Mouse (Mus musculus) ovary, postnatal 36 days (tissue): ENCODE data around the gene BC030867.

Experiments used
- DNase-seq: peaks from one replicate; pipeline ENCODE4 v3.0.0; 2022; ENCODE audit warnings: low spot score, mixed read lengths

Gene BC030867

DNA sequence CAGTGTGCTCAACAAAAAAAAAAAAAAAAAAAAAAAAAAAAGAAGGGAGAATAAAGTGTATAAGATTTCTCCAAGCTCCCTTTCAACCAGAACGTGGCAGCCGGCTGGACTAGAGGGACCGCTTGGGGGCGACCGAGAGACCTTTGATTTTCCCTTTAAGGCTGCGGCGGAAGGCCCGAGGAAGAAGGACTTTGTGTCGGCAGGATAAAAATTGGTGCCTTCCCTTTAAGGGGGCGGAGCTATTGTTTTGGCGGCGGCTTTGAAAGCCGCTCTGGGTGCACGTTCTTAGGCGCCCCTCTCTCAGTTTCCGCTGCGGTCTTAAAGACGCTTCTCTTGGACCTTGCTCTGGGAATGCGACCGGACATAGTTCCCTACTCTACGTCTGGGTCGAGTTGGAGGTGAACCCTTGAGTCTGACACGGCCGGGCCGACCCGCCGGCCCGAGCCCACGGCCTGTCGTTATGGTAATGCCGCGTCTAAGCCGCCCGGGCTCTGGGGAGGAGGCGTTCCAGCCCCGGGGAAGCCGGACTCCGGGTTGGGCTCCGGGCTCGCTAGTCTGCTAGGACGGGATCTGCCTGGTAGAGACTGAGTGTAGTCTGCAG is at the start of gene BC030867:
TSS of gene BC030867 (plus strand) at position 253 of the 601 bp plus-strand sequence.
- DNase-seq = peak; percentile 88

DNA sequence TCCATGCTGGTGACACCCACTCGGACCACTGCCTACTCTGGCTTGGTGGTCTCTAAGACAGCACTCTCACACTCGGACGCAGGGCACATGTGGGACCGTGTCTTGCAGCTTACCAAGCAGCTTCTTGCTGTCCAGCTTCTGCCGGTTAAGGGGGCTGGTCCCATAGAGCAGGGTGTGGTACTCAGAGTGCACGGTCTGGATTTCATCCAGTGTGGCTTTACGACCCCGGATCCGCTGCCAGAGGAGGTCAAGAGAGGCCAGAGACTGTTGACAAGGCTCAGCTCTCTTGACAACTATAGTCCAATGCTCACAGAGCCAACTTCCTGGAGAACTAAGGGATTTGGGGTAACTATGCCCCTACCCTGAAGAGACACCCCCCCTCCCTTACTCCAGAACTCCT is 48.8 kb upstream of the BC030867 start:
- no peak for DNase-seq

DNA sequence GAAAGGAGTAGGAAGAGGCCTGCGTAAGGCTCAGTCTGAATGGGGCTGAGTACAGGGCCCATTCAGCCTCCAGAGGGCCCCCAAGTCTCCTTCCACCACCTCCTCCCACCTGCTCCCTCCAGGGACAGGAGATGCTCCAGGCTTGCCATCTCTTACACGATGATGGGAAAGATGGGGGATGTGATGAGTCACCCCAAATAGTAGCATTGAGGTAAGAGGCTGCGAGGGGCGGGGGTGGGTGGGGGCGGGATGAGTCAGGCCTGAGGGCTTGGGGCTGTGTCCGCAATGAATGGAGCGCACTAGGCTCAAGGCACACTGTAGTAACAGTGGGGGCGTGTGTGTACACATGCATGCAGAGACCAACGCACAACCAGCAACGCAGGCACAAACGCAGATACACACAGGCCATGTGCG is 47.3 kb upstream of the BC030867 start:
- no peak for DNase-seq

DNA sequence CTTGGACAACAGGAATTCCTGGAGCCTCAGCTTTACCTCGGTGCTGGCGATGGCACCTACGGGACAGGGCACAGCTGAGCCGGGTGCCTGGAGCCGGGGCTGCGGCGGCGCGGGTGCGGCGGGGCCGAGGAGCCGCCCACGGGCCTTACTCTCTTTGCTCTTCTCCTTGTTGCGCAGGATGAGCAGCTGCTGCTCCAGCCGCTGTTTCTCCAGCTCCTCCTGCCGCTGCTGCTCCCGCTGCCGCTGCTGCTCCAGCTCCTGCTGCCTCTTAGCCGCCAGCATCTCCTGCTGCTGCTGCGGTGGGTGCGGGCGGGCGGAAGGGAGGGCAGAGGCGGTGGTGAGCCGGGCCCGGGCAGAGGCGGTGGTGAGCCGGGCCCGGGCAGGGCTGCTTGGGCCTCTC is 42.2 kb upstream of the BC030867 start:
- DNase-seq = no peak

DNA sequence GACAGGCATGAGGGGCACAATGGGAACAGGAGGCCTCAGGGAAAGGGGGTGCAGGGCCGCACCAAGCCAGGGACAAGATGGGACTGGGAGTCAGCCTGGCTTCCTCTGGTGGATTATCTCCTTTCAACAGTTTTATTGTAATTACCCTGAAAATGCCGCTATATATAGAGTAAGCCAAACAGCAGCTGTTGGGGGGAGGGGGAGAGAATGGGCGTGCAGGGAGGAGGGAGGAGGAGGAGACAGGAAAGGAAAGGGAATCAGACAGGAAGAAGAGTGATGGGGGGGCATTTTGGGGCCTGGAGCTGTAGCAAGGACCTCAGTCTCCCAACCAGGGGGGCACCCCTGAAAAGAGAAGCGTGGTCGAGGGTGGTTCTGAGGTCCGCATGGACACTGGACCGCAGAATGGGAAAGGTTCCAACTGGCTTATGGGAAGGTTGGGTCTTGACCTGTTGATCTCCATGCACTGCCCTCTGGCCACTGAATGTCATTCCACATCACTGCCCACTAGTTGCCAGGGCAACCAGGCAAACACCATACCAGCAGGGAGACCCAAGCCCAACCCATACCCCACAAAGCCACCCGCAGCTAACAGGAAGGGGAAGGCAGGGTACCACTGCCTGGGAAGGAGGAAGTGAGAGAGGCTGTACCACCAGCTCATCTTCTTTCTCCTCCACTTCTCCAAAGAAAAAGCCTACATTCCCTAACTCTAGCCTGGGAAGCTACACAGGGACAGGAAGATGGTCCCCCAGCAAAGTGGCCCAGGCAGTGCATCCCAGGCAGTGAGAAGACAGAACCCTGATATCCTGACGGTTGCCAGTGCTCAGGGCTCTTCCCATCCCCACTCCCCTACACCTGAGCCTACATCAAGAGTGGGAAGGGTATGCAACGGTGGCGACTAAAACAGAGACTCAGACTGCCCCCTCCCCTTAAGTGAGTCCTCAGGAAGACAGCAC is 40.6 kb upstream of the BC030867 start:
- no peak for DNase-seq

DNA sequence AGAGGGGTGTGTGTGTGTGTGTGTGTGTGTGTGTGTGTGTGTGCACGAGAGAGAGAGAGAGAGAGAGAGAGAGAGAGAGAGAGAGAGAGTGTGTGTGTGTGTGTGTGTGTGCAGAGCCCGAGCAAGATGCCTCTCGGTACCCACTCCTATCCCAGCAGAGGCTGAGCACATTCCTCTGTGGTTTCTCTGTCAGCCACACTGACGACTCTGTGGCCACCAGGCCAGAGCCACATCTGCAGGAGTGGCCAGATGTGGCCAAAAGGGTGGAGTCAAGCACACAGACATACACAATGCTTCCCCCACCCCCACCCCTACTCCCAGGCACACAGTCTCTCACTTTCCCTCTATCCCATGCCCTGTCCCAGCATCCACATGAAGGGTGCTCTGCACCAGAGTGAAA is 39.8 kb upstream of the BC030867 start:
- DNase-seq = no peak

DNA sequence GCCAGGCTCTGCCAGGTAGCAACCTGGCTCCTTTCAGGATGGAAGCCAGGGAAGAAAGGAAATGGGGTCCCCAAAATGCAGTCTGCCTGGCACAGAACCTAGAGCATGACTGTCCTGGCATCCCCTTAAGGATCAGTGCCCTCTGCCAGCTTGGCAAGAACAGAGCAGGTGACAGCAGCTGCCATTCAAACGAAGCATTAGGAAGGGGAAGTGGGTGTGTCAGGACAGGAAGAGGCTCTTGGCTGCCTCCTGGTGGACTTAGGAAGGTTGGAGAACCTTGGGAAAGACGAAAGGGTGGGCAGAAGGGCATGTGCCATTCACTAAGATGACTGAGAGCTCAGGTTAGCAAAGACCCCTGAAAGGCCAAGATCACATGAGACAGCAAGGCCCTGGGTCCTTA is 38.9 kb upstream of the BC030867 start:
- no peak for DNase-seq

DNA sequence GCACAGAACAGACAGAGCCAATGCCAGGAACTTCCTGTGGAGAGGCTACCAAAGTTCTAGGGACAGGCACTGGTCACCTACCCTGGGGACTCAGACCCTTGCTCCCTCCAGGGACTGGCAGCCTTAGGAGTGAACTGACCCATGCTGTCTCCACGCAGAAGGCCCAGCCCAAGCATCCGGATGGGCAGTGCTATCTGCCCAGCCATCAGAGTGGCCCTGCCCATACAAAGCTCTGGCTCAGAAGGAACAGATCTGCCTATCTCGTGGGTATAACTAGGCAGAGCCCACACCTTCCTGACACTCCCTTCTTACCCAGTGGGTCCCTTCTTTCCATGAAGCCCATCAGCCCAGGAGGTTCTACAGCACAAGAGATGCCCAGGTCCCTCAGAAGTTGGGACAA is 38.5 kb upstream of the BC030867 start:
- no peak for DNase-seq

DNA sequence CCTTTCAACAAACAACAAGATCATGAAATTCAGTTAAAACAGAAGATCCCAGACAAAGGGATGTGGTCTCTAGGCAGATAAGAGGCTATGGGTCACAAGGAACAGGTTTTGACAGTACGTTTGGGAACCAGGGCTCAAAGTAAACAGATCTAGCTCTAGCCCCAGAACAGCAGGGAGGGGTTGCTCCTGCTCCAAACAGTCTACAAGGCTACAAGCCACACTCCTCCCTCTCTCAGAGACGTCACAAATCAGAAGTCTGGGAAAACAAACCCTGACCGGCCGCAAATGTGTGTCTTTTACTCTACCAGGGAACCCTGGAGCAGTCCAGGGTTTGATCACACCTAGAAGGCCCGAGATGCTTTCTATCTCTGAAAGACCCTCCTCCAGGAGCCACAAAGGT is 37.7 kb upstream of the BC030867 start:
- no peak for DNase-seq

DNA sequence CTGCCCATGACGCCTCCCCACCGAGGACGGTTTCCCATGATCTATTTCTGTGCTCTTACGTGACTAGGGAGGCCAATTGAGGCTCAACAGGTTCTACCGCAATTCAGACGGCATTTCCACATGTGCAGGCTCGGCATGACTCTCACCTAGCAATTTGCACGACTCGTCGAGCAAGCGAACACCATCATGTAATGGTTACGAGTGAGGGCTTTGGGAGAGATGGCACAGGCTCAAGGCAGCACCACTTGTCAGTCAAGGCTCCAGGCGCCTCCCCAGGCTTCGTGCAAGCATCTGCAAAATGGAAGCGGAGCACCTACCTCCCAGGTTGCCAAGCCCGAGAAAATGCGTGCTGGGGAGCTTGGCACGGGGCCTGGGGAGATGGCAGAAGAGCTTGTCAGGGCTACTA is 36.7 kb upstream of the BC030867 start:
- no peak for DNase-seq

DNA sequence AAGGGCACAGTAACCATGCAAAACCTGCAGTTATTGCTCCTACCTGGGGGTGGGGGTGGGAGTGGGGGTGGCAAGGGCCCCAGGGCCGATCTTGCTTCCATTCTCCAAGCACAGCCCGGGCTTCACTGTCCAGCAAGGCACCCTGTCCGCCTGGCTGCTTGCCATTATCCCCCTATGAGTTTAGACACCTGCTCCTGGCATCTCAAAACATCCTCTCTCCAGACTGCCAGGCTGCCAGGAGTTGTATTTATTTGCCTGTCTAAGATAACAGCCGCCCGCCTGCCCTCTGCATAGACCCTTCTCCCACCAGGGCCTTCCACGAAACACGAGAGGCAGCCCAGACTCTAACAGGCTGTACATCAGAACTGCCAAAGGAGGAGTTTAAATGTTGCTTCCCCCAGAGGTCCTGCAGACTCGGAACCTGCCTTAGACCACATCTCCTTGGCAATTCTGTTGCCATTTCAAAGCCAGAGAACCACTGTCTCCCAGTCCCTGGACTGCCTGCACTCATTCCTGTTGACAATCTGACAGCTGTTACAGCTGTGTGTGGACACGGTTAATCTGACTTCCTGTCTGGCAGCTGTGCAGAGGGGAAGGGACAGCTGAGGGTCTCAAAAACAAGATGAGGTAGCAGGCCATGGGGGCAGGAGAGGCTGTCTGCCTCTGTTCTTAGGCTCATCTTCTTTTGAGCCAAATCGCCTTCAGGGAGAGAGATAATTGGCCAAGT is 34.1 kb upstream of the BC030867 start:
- DNase-seq = no peak

DNA sequence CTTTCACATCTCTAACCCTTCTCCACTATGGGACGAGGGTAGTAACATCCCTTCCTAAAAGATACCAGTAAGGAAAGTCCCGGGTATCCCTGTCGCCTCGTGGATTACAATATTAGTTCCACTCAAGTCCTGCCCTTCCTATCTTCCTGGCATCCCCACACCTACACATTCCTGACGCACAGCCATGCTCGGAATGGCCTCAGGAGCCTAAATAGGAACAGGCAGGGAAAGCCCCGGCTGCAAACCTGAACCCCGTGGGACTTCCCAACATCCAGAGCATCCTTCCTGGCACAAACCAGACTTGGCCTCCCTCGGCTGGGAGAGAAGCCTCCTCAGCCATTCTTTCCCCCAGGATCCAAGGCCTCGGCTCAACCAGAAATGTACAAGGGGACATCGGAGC is 33.2 kb upstream of the BC030867 start:
- DNase-seq = no peak

DNA sequence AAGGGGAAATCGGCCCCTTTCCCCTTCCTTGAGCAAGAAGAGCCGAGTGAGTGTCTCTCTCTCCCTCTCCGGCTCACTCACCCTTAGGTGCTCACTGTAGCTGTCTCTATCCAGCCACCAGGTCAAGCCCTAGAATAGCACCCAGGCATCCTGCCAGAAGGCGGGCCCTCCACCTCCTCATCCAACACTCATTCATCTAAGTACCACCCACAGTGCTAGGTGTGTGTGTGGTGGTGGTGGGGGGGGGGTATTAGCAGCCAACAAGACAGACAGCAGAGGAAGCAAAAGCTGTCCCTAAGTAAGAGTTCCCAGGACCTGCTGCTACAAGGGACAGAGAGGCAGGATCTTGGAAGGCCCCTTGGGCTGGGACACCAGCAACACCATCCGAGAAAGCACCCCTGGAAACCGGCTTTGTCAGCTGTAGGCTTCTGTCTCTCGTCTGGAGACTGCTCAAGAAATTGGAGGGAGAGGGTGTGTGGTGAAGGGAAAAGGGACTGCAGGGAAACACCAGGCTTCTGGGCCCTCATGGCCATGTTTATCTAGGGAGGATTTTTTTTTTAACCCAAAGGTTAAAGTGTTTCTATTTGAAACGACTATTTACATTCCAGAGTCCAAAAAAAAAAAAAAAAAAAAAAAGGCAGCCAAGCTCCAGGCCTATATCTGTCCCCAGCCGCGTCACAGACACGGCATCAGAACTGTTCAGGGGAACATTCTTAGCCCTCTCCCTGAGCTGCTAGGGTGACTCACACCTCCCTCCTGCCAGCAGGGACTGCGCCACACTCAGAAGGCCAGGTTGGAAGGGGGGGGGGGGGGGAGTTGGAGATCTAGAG is 32.4 kb upstream of the BC030867 start:
- DNase-seq = peak; percentile 49

DNA sequence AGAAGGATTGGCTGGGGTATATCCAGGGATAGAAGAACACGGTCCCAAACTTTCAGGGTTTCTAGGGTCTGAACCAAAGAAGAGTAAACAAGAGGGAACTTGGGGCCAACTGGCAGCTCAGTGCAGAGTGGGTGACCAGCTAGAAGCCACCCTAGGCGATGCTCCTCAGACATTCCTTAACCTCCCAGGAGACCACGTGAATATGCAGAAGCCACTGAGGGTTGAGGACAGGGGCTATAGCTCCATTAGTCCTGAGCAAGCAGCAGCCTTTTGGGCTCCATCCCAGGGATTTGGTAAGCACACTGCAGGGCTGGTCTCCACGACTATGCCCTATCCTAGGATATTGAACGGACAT is 31.8 kb upstream of the BC030867 start:
- no peak for DNase-seq

DNA sequence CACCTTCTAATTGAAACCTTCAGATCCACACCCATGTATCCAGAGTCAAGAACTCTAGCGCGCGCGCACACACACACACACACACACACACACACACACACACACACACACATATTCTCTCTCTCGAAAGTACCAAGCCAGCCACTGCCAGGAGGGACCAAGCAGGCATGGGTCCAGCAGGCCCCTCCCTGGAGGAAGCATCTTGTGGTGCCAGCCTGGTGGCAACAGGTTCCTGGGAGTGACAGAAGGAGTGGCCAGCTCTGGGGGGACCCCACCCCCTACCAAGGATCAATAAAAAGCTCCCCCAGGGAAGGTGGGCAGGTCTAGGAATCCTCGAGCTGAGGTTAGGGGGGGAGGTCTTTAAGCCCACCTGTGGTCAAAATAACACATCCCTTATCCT is 31.3 kb upstream of the BC030867 start:
- DNase-seq = no peak

DNA sequence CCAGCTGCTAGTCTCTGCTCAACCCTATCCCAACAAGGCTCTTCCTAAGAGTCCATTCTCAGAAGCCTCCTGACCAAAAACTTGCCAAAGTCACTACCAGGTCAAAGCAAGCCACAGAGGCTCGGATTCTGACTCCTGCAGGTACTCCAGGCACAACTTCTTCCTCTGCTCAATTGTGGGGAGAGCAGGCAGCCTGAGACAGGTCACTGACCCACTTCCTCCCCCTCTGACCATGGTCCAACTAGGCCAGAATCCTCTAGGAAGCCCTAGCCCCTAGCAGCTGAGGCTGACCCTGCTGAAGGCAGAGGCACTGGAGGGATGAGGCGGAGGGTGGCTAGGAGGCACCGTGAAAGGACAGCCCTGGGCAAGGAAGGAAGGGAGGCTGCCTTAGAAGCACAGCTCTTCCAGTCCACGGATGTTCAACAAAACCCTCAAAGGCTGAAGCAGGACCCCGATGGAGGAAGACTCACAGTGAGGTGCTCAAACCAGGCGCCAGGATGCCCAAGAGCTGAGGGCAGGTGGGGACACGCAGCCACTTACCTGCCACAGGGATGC is 30.7 kb upstream of the BC030867 start:
- no peak for DNase-seq

DNA sequence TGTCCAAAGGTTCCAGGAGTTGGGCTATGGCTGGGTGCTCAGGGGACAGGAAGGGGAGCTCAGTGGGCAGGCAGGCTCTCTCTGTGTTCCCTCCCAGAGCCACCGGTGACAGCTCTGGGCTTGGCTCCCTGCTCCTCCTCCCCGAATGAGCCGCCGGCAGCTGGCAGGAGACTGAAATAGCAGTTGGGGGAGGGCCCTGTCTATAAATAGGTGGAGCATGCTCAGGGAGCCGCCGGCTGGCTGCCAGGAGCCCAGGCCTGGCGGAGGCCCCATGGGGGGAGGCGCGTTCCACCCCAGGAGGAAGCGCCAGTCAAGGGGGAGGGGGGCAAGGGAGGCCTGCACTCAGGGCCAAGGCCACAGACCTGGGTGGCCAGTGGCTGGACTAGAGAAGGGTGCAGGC is 29.9 kb upstream of the BC030867 start:
- DNase-seq = peak; percentile 94

DNA sequence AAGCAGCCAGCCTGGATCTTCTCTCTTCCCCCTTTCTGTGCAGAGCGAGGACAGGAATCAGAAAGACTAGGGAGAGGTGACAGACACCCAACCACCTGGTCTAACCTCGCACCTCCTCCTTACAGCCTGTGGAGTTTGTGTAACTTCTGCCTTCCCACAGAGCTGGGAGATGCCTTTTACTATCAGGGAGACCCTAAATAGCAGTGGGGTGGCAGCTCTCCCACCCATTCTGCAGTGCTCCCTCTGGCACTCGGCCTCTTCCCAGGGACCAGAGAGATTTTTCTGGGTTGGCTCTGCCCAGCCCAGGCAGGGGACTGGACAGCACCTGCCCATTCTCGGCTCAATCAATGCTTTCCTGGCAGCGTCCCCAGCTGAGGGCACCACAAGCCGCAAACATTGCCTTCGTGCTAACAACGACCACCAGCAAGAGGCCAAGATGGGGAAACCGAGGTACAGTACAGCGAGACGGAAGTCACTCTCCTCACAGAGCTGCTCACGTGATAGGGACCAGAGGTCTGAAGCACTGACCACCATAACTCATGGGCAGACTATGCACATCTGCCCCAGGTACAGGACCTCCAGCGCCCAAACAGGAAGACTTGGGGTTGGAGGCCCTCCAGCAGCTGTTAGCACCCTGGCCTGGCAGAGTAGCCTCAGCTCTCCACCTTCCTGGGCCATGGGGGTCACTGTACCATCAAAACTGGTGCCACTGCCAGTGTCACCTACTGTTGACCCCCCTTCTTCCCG is 29.3 kb upstream of the BC030867 start:
- DNase-seq = no peak

DNA sequence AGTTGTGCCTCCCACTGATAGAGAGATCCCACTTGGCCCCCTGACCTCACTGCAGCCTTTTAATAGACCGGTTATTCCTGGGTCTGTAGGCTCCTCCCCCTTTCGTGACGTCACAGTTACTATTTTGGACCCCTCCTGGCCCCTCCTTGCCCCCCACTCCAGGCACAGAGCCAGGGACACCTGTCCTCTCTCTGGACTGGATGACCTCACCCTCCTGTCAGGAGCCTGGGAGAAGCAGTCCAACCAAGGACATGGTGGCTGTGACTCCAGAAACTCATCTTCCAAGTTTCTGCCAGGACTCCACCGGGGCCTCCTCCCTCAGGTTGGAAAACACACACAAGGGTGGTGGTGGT is 28.7 kb upstream of the BC030867 start:
- no peak for DNase-seq

DNA sequence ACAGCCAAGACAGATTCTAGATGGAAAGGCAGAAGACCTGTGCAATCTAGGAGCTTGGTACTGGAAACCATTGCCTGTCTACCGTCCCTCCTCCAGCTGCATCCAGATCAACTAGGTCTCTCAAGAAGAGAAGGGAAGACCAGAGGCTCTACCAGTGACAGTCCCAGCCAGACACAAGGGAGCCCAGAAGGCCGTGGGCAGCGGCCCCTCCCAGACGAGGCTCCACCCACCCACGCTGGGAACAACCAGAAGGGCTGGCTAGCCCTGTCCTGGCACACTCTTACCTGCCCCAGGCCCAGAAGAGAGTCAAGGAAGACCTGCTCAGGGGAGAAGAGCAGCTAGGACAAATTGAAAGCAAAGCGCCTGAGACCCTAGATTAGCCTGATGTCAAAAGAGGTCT is 28.2 kb upstream of the BC030867 start:
- no peak for DNase-seq
